Comparison of ENCODE assay signal across 24 mouse cellular contexts in genomic region chr5:66492563-66492960, GRCm38 (mm10).
A peak's percentile ranks its signal among the peaks of the same experiment; 100 is the strongest.
DNase-seq lines count a peak whose midpoint lies in the region; ATAC-seq lines count a peak whose summit lies in the region.
"Had no signal": no experiment of that assay in that cellular context is flagged by ENCODE, and none has a peak within 500 bp of the region (broad histone marks: within the 10 kb centered on the region; RNA-seq: fewer than 3 reads in every experiment).

No protein-coding gene starts in this region.

- H3K4me3 ChIP-seq in forebrain, embryonic 10.5 days: no peak overlapping the region
- no peak overlapping the region for H3K4me3 ChIP-seq in forebrain, embryonic 11.5 days (ENCODE audit: low read depth, low read length)
- no peak overlapping the region for H3K4me3 ChIP-seq in forebrain, embryonic 12.5 days (replicated peaks)
- H3K4me3 ChIP-seq in hindbrain, embryonic 12.5 days: no peak overlapping the region
- no peak overlapping the region for H3K4me3 ChIP-seq in midbrain, embryonic 13.5 days (replicated peaks)
- H3K4me3 ChIP-seq: embryonic facial prominence, embryonic 15.5 days; gastrocnemius, adult 2 months; heart, embryonic 10.5 days; liver, embryonic 12.5 days had no signal

- WGBS in forebrain, embryonic 10.5 days: 88% methylated on average over 4 of the region's 4 CpGs
- WGBS in forebrain, embryonic 11.5 days: 78% methylated on average over 4 of the region's 4 CpGs
- 79% methylated on average over 4 of the region's 4 CpGs for WGBS in forebrain, embryonic 12.5 days
- WGBS in hindbrain, embryonic 12.5 days: 70% methylated on average over 4 of the region's 4 CpGs
- WGBS in midbrain, embryonic 13.5 days: 72% methylated on average over 4 of the region's 4 CpGs

- H3K27me3 ChIP-seq in forebrain, embryonic 10.5 days (ENCODE audit: poor library complexity, severe bottlenecking): no peaks in the 10 kb centered on the region
- no peaks in the 10 kb centered on the region for H3K27me3 ChIP-seq in forebrain, embryonic 11.5 days (ENCODE audit: control insufficient read depth, insufficient read depth, low read length)
- no peaks in the 10 kb centered on the region for H3K27me3 ChIP-seq in forebrain, embryonic 12.5 days
- H3K27me3 ChIP-seq in hindbrain, embryonic 12.5 days: no peaks in the 10 kb centered on the region
- no peaks in the 10 kb centered on the region for H3K27me3 ChIP-seq in midbrain, embryonic 13.5 days
- H3K27me3 ChIP-seq: embryonic facial prominence, embryonic 15.5 days; liver, embryonic 12.5 days; Patski had no signal

- DNase-seq in forebrain, embryonic 10.5 days (ENCODE audit: extremely low spot score, low spot score): no peak
- no peak for DNase-seq in forebrain, embryonic 11.5 days (ENCODE audit: low spot score)
- no peak for DNase-seq in cerebellum, postnatal 10 days
- DNase-seq in adrenal gland, postnatal 36 days: no peak
- DNase-seq in thymus, postnatal 25 days: no peak
- DNase-seq: adrenal gland, adult 8-10 months; cerebellum, adult 11 months; cerebellum, postnatal 25 days; embryo, embryonic 11 days; gastrocnemius, adult 2 months; kidney, adult 8-10 months; kidney, postnatal 25 days; lung, adult 2 months; lung, postnatal 4 days; right cerebral cortex, adult 18-20 months; thymus, postnatal 4 days had no signal

- peaks cover 36% of the 10 kb centered on the region for H3K4me1 ChIP-seq in forebrain, embryonic 10.5 days
- peaks cover 3% of the 10 kb centered on the region; the same call in 1 of the 2 replicates for H3K4me1 ChIP-seq in forebrain, embryonic 11.5 days (replicated peaks; ENCODE audit: control insufficient read depth, insufficient read depth, low read length)
- H3K4me1 ChIP-seq in forebrain, embryonic 12.5 days: peaks cover 35% of the 10 kb centered on the region
- H3K4me1 ChIP-seq in hindbrain, embryonic 12.5 days: peaks cover 28% of the 10 kb centered on the region
- peaks cover 47% of the 10 kb centered on the region for H3K4me1 ChIP-seq in midbrain, embryonic 13.5 days (replicated peaks)

- no peak overlapping the region for H3K9ac ChIP-seq in forebrain, embryonic 11.5 days (ENCODE audit: low read length)
- no peak overlapping the region for H3K9ac ChIP-seq in forebrain, embryonic 12.5 days
- H3K9ac ChIP-seq in hindbrain, embryonic 12.5 days: no peak overlapping the region
- H3K9ac ChIP-seq in midbrain, embryonic 13.5 days (replicated peaks): no peak overlapping the region
- H3K9ac ChIP-seq: embryonic facial prominence, embryonic 15.5 days; liver, embryonic 12.5 days had no signal

- H3K27ac ChIP-seq in forebrain, embryonic 10.5 days: peak overlapping the region; percentile 12; the same call in 1 of the 2 replicates
- H3K27ac ChIP-seq in forebrain, embryonic 11.5 days (ENCODE audit: low read depth, low read length): no peak overlapping the region
- H3K27ac ChIP-seq in forebrain, embryonic 12.5 days: peak overlapping the region; percentile 27
- H3K27ac ChIP-seq in hindbrain, embryonic 12.5 days: peak overlapping the region; percentile 63
- peak overlapping the region; percentile 71 for H3K27ac ChIP-seq in midbrain, embryonic 13.5 days
- H3K27ac ChIP-seq: embryonic facial prominence, embryonic 15.5 days; gastrocnemius, adult 2 months; heart, embryonic 10.5 days; liver, embryonic 12.5 days had no signal

- no peaks in the 10 kb centered on the region for H3K9me3 ChIP-seq in forebrain, embryonic 10.5 days
- no peaks in the 10 kb centered on the region for H3K9me3 ChIP-seq in forebrain, embryonic 11.5 days (ENCODE audit: control insufficient read depth, low read length)
- no peaks in the 10 kb centered on the region for H3K9me3 ChIP-seq in forebrain, embryonic 12.5 days
- no peaks in the 10 kb centered on the region for H3K9me3 ChIP-seq in hindbrain, embryonic 12.5 days (replicated peaks)
- no peaks in the 10 kb centered on the region for H3K9me3 ChIP-seq in midbrain, embryonic 13.5 days
- H3K9me3 ChIP-seq: embryonic facial prominence, embryonic 15.5 days; heart, embryonic 10.5 days; liver, embryonic 12.5 days had no signal

- no peak for ATAC-seq in forebrain, embryonic 11.5 days (replicated peaks; ENCODE audit: low FRiP score)
- ATAC-seq in forebrain, embryonic 12.5 days (ENCODE audit: low FRiP score): no peak; the same call in 1 of the 2 replicates
- ATAC-seq in hindbrain, embryonic 12.5 days (ENCODE audit: low FRiP score): 0 out of 2 replicates have a peak, but pooled peaks have one; percentile 7
- ATAC-seq in midbrain, embryonic 13.5 days: 0 out of 2 replicates have a peak, but pooled peaks have one; percentile 35
- ATAC-seq: CD4-positive, CD25-positive, alpha-beta regulatory T cell, adult 4 months; liver, embryonic 12.5 days; Patski had no signal

- H3K36me3 ChIP-seq in forebrain, embryonic 10.5 days (replicated peaks): no peaks in the 10 kb centered on the region
- H3K36me3 ChIP-seq in forebrain, embryonic 11.5 days (ENCODE audit: control insufficient read depth, insufficient read depth, low read length): no peaks in the 10 kb centered on the region
- H3K36me3 ChIP-seq in forebrain, embryonic 12.5 days (replicated peaks): no peaks in the 10 kb centered on the region
- no peaks in the 10 kb centered on the region for H3K36me3 ChIP-seq in hindbrain, embryonic 12.5 days
- H3K36me3 ChIP-seq in midbrain, embryonic 13.5 days: no peaks in the 10 kb centered on the region
- H3K36me3 ChIP-seq: liver, embryonic 12.5 days had no signal

- no peak overlapping the region for H3K4me2 ChIP-seq in forebrain, embryonic 11.5 days (ENCODE audit: low read depth, low read length, severe bottlenecking)
- no peak overlapping the region for H3K4me2 ChIP-seq in forebrain, embryonic 12.5 days
- H3K4me2 ChIP-seq in hindbrain, embryonic 12.5 days (replicated peaks): no peak overlapping the region
- no peak overlapping the region for H3K4me2 ChIP-seq in midbrain, embryonic 13.5 days (replicated peaks)
- H3K4me2 ChIP-seq: embryonic facial prominence, embryonic 15.5 days; liver, embryonic 12.5 days had no signal

Comparison
In these comparisons a context has a peak if more than half of its experiments do, and no peak if none do; other contexts are left out.
1. ATAC-seq: peak in hindbrain, embryonic 12.5 days (single experiment) and midbrain, embryonic 13.5 days (single experiment); none in forebrain, embryonic 11.5 days (single experiment) and forebrain, embryonic 12.5 days (single experiment).